Mouse (Mus musculus): Measurements from ENCODE around the gene Spaca1. TPM values are rescaled to one million over a fixed set of nuclear protein-coding genes. Genes with fewer than 3 reads are reported as not detected.

Gene Spaca1
- total RNA-seq (2023) = not detected

GRCm38 (mm10) chr4:34049571-34050255 is at the start of gene Spaca1:
TSS of gene Spaca1 (minus strand) at chr4:34050191.

Other genes starting within 250 kb of the Spaca1 start
- gene Cnr1, start 125.6 kb downstream of the Spaca1 start, total RNA-seq (2023) = not detected